22 mouse cellular contexts compared by ENCODE assay signal in genomic region chr14:73607732-73608131, GRCm38 (mm10). TPM values are rescaled to one million over a fixed set of nuclear protein-coding genes. Genes with fewer than 3 reads are reported as not detected.
DNase-seq lines count a peak whose midpoint lies in the region; ATAC-seq lines count a peak whose summit lies in the region.
"Had no signal": no experiment of that assay in that cellular context is flagged by ENCODE, and none has a peak within 500 bp of the region (broad histone marks: within the 10 kb centered on the region; RNA-seq: fewer than 3 reads in every experiment).

No protein-coding gene starts in this region.

- no peak for DNase-seq in kidney, postnatal 25 days
- DNase-seq in NIH3T3 (ENCODE audit: low read depth), result peak; percentile 31
- peak; percentile 59 for DNase-seq in embryo, embryonic 10.5 days (ENCODE audit: low spot score)
- peak; percentile 13 for DNase-seq in lung, postnatal 14 days
- no peak for DNase-seq in retina, postnatal 1 day
- DNase-seq: cerebellum, adult 9-11 months; heart, postnatal 10 days; kidney, postnatal 4 days; thymus, adult 18-20 months had no signal

- H3K27ac ChIP-seq in kidney, embryonic 15.5 days, result peak overlapping the region; percentile 42; the same call in 1 of the 2 replicates
- H3K27ac ChIP-seq: embryonic facial prominence, embryonic 15.5 days; left cerebral cortex, adult 2 months; limb, embryonic 12.5 days; midbrain, embryonic 13.5 days had no signal

- no peak overlapping the region for H3K9ac ChIP-seq in kidney, embryonic 15.5 days
- H3K9ac ChIP-seq: embryonic facial prominence, embryonic 15.5 days; limb, embryonic 12.5 days; midbrain, embryonic 13.5 days had no signal

- 26% methylated on average over 4 of the region's 4 CpGs for WGBS in kidney, embryonic 15.5 days

- no peaks in the 10 kb centered on the region for H3K27me3 ChIP-seq in kidney, embryonic 15.5 days
- H3K27me3 ChIP-seq: embryonic facial prominence, embryonic 15.5 days; limb, embryonic 12.5 days; midbrain, embryonic 13.5 days had no signal

- H3K4me1 ChIP-seq in kidney, embryonic 15.5 days, result peaks cover 16% of the 10 kb centered on the region
- H3K4me1 ChIP-seq: embryonic facial prominence, embryonic 15.5 days; limb, embryonic 12.5 days; midbrain, embryonic 13.5 days had no signal

- H3K36me3 ChIP-seq in kidney, embryonic 15.5 days, result peaks cover 22% of the 10 kb centered on the region

- no peak overlapping the region for H3K4me3 ChIP-seq in kidney, embryonic 15.5 days (replicated peaks)
- H3K4me3 ChIP-seq: embryonic facial prominence, embryonic 15.5 days; left cerebral cortex, adult 2 months; limb, embryonic 12.5 days; midbrain, embryonic 13.5 days had no signal

- peak; percentile 68; the same call in 1 of the 2 replicates for ATAC-seq in kidney, embryonic 15.5 days (replicated peaks; ENCODE audit: low FRiP score)
- no peak for ATAC-seq in activated CD4-positive, CD25-positive, alpha-beta regulatory T cell, adult 4 months
- ATAC-seq in erythroid progenitor cell, adult 5-6 weeks (replicated peaks; ENCODE audit: low FRiP score, poor library complexity, severe bottlenecking), result no peak
- ATAC-seq: forebrain, embryonic 14.5 days; midbrain, embryonic 13.5 days had no signal

- H3K9me3 ChIP-seq in kidney, embryonic 15.5 days (replicated peaks), result no peaks in the 10 kb centered on the region
- H3K9me3 ChIP-seq: embryonic facial prominence, embryonic 15.5 days; limb, embryonic 12.5 days; midbrain, embryonic 13.5 days had no signal

- H3K4me2 ChIP-seq in kidney, embryonic 15.5 days, result no peak overlapping the region
- H3K4me2 ChIP-seq: embryonic facial prominence, embryonic 15.5 days; limb, embryonic 12.5 days; midbrain, embryonic 13.5 days had no signal

RNA-seq across cellular contexts. Expression of gene Gm21750, which starts 53.3 kb away (rescaled TPM):
- not detected in 2 replicates for polyA plus RNA-seq in kidney, embryonic 15.5 days (2015; fragmentation: Nextera tagmentation; extraction: Ambion mirVana)
- not detected for polyA plus RNA-seq in activated CD4-positive, CD25-positive, alpha-beta regulatory T cell, adult 4 months (2017; shearing (Covaris generic))
- total RNA-seq in erythroid progenitor cell, adult 5-6 weeks (2015; ENCODE audit: low replicate concordance), result not detected in 2 replicates
- not detected in 2 replicates for total RNA-seq in erythroid progenitor cell, adult 5-6 weeks (2017; ENCODE audit: low replicate concordance)
- total RNA-seq: gastrocnemius, adult 18-20 months; heart, adult 8-10 months; heart, postnatal 10 days; MEL had no signal
- polyA plus RNA-seq: embryonic facial prominence, embryonic 15.5 days; forebrain, embryonic 14.5 days; limb, embryonic 12.5 days; liver, embryonic 16.5 days; midbrain, embryonic 13.5 days; neural tube, embryonic 14.5 days had no signal

RNA-seq across cellular contexts. Expression of gene Nudt15, which starts 59.7 kb away (rescaled TPM):
- polyA plus RNA-seq in kidney, embryonic 15.5 days (2015; fragmentation: Nextera tagmentation; extraction: Ambion mirVana), result 7.6 and 8.4 TPM in 2 replicates
- 1 to 10 TPM; 2.2 to 2.5 TPM for polyA plus RNA-seq in activated CD4-positive, CD25-positive, alpha-beta regulatory T cell, adult 4 months (2017; shearing (Covaris generic))
- 2.5 and 4.3 TPM in 2 replicates for total RNA-seq in erythroid progenitor cell, adult 5-6 weeks (2015; ENCODE audit: low replicate concordance)
- total RNA-seq in erythroid progenitor cell, adult 5-6 weeks (2017; ENCODE audit: low replicate concordance), result 1.5 and 3.0 TPM in 2 replicates

Comparison
In these comparisons a context has a peak if more than half of its experiments do, and no peak if none do; other contexts are left out.
1. DNase-seq: peak in NIH3T3 (single experiment), embryo, embryonic 10.5 days (single experiment) and lung, postnatal 14 days (single experiment); none in kidney, postnatal 25 days (0 of 2) and retina, postnatal 1 day (single experiment).